Mouse (Mus musculus) adrenal gland, postnatal 4 days (tissue): Measurements from ENCODE around the gene Trpm5. TPM values are rescaled to one million over a fixed set of nuclear protein-coding genes. Genes with fewer than 3 reads are reported as not detected.

Experiments used
- DNase-seq, 2 experiments: peaks; one replicate each; pipeline ENCODE4 v3.0.0; 2021 to 2022; ENCODE audit warnings: low spot score in 2 of 2, mixed read lengths in 2 of 2
- total RNA-seq, 2 experiments: library from RNA; stranded (reverse); gene quantifications; 2 replicates each; pipeline ENCODE4 v1.2.3; 2021

Trpm5 gene
- total RNA-seq, 2 experiments from 2014 or later, result 5.2 to 6.0 TPM

- DNase-seq, result peak in 1 of 2 experiments; percentile 57
These were observed 52.4 kb downstream of the Trpm5 start for GRCm38 (mm10) chr7:143042089-143042488.

- DNase-seq, result no peak
These were observed 53.2 kb downstream of the Trpm5 start for GRCm38 (mm10) chr7:143041138-143041822.

GRCm38 (mm10) chr7:143040561-143040960 is 53.9 kb downstream of the Trpm5 start:
- DNase-seq, result no peak

GRCm38 (mm10) chr7:143038174-143038931 is 56.1 kb downstream of the Trpm5 start:
- DNase-seq, result no peak

GRCm38 (mm10) chr7:143037306-143037705 is 57.1 kb downstream of the Trpm5 start:
- no peak for DNase-seq

GRCm38 (mm10) chr7:143036787-143037186 is 57.7 kb downstream of the Trpm5 start:
- DNase-seq, result no peak

- no peak for DNase-seq
These were observed 59.7 kb downstream of the Trpm5 start for GRCm38 (mm10) chr7:143034519-143035450.

GRCm38 (mm10) chr7:143034112-143034511 is 60.3 kb downstream of the Trpm5 start:
- no peak for DNase-seq

- no peak for DNase-seq
These were observed 60.9 kb downstream of the Trpm5 start for GRCm38 (mm10) chr7:143033581-143033980.

GRCm38 (mm10) chr7:143031816-143032215 is 62.6 kb downstream of the Trpm5 start:
- no peak for DNase-seq

GRCm38 (mm10) chr7:143027196-143027595 is 67.2 kb downstream of the Trpm5 start:
- no peak for DNase-seq

- no peak for DNase-seq
These were observed 68.9 kb downstream of the Trpm5 start for GRCm38 (mm10) chr7:143025496-143025895.

- DNase-seq, result no peak
These were observed 70.1 kb downstream of the Trpm5 start for GRCm38 (mm10) chr7:143024293-143024692.

GRCm38 (mm10) chr7:143023499-143023898 is 70.9 kb downstream of the Trpm5 start:
- DNase-seq, result no peak

GRCm38 (mm10) chr7:143021356-143022164 is 72.9 kb downstream of the Trpm5 start:
- no peak for DNase-seq

GRCm38 (mm10) chr7:143020764-143021163 is 73.7 kb downstream of the Trpm5 start:
- no peak for DNase-seq

GRCm38 (mm10) chr7:143020040-143020439 is 74.4 kb downstream of the Trpm5 start:
- no peak for DNase-seq
